Mouse (Mus musculus) sigmoid colon, adult 10 weeks (tissue): ENCODE measurements around the gene Lbx2. TPM values are rescaled to one million over a fixed set of nuclear protein-coding genes. Genes with fewer than 3 reads are reported as not detected.

Experiments used
- polyA plus RNA-seq: library from polyadenylated mRNA; stranded (reverse); fragments of 350-450 nt; fragmentation: Illumina TruSeq; extraction: RNeasy Lipid Tissue Mini Kit (QIAGEN cat#74804); gene quantifications from one replicate; pipeline ENCODE4 v1.2.3, GENCODE M21; 2014; ENCODE audit warnings: low read depth, low replicate concordance

The Lbx2 gene
- polyA plus RNA-seq: not detected

DNA sequence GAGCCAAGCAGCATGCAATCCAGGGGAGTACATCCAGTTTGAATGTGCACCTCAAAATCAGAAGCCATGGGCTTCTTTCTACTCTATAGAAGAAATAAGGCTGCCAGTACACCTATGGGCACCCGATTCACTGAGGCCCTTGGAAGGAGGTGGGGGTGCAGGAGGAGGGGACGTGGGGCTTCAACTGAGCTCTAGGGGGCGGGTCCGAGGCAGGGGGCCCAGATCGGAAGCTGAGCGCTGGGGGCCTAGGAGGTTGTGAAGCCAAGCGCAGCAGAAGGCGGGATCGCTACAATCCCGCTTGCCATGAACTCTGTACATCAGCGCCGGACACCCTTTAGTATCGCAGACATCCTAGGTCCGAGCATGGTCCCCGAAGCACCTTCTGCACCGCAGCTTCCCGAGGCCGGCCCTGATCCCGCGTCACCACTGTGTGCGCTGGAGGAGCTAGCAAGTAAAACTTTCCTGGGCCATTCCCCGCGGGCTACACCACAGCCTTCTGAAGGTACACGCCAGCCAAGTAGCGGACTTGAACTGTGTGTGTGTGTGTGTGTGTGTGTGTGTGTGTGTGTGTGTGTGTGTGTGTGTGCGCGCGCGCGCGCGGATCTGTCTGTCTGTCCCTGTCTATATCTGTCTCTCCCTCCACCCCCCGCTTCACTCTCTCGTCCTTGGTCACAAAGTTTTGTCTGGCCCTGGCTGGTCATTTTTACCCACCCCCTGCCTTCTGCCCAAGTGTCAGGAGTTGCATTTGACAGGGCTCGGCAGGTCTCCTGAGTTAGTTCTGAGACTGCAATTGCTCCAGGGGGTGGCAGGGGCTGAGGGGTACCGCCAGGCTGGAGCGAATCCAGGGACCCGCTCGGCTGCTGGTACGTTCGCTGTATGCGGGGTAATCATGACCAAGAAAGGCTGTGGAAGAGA, at the start of gene Lbx2:
Gene Lbx2 (plus strand): TSS at position 247 of the 915 bp plus-strand sequence.

DNA sequence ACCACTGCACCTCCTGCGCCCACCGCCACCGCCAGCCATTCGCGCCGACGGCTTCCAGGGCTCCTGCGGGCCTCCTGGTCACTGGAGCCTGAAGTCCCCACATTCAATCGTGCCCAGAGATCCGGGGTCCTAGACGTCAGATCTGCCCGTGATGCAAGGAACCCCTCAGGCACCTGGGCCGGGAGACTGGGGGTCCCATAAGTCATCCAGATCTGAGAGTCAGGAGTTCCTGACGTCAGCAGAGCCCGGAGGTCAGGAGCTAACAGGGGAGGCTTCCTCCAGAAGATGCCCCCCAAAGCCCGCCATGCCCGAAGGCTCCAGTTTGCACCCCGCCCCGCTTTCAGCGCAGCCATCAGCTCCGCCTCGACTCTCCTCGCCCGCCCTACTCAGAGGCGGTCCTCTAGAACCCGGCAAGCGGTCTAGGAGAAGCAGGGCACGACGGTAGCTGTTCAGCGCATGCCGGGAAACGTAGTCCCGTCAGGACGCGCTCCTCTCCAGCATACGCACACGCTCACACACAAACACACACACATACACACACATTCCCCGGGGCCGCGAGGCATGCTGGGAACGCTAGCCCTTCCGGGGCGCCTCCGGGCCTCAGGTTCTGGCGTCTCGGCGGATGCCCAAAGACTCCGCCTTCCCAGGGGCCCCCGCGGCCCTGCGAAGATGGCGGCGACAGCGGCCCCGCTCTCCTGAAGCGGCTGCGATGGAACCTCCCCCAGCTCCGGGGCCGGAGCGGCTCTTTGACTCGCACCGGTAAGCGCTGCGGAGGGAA, 31.9 kb upstream of the Lbx2 start, which contains the start of gene Aup1:
Gene Aup1 (plus strand): TSS at position 448 of the 778 bp plus-strand sequence.

DNA sequence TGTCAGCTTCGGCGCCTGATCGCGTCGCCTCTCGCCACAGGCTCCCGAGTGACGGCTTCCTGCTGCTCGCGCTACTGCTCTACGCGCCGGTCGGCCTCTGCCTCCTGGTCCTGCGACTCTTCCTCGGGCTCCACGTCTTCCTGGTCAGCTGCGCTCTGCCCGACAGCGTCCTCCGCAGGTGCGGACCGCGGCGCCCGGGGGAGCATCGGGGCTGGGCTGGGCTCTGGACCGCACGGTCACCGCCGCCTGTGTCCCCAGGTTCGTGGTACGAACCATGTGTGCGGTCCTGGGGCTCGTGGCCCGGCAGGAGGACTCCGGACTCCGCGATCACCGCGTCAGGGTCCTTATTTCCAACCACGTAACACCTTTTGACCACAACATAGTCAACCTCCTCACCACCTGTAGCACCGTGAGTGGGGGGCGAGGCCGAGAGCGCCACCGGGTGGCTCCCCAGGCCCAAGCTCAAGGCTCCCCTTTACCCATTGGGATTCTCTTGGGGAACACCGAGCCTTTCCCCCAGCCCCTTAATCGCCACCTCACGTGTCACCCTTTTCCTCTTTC, 31.2 kb upstream of the Lbx2 start, which contains the start of gene Htra2:
Gene Htra2 (minus strand): TSS at position 403 of the 561 bp plus-strand sequence.

DNA sequence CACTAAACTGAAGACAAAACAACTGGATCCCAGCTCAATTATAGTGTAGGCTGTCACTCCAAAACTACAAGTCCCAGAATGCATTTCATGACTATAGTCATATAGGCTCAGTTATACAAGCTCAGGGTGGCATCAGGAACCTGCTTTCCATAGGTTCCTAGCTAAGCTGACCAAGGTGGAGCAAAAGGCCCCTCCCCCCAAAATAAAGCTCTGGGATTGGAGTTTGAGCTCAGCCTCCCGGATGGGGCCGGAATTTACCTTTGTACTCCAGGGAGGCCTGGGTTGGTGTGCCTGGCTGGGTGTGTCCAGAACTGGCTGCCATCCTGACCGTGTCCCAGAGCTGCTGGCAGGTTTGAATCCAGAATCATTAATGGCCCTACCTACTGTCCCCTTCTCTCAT, 28.4 kb upstream of the Lbx2 start, which contains the start of gene Dqx1:
Gene Dqx1 (plus strand): TSS at position 55 of the 400 bp plus-strand sequence.

DNA sequence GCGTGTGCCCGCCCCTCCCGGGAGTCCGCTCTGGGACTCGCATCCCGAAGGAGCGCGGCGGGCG, 16.1 kb upstream of the Lbx2 start, which contains the start of gene Tlx2:
Gene Tlx2 (minus strand): TSS at position 47 of the 64 bp plus-strand sequence.

DNA sequence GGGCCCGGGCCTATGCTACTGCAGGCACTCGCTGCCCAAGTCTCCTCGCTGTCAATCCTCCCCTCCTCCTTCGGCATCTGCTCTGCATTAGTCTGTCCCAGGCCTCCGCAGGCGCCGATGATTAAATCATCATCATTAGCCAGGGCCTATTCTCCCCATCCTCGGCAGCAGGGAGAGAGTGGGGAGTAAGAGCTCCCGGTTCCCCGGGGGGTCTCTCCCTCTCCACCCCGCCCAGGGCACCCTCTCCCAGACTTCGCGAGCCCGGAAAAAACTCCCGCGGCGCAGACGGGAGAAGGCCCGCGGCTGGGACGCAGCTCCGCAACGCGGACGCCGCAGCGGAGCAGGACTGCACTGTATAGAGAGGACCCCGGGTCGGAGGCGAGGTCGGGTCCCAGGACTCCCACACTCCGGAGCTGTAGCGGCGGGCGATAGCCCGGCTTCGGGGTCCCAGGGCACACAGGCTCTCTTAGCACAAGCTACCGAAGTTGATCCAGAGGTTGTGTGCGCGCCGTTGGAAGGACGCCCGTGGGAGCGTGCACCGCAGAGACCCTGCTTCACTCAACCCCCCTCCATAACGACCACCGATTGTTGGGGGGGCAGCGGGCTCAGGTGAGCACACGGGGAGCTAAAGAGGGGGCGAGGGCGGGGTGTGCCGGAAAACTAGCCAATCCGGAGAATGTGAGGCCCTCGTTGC, 8.4 kb upstream of the Lbx2 start, which contains the start of gene Pcgf1:
Gene Pcgf1 (plus strand): TSS at position 240 of the 694 bp plus-strand sequence.

DNA sequence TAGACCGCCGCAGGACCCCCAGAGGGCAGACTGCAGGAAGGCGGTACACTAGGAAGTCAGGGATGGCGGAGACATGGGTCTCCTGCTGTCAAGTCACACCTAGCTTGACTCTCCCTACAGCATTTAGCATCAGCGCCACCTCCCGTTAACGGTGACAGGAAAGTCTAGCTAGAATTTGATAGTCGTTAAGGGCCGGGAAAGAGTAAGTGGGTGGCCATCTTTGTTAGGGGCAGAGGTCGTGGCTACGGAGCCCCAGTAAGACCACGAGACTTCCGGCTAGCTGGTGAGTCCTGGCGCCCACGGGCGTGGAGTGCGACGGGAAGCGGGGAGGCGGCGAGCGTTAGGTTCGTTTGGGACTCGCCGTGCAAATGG, 15.1 kb downstream of the Lbx2 start, which contains the start of the genes Ccdc142 and Gm42688:
Gene Ccdc142 (plus strand): TSS at position 286 of the 372 bp plus-strand sequence.
Gene Gm42688 (plus strand): TSS at position 302 of the 372 bp plus-strand sequence.

DNA sequence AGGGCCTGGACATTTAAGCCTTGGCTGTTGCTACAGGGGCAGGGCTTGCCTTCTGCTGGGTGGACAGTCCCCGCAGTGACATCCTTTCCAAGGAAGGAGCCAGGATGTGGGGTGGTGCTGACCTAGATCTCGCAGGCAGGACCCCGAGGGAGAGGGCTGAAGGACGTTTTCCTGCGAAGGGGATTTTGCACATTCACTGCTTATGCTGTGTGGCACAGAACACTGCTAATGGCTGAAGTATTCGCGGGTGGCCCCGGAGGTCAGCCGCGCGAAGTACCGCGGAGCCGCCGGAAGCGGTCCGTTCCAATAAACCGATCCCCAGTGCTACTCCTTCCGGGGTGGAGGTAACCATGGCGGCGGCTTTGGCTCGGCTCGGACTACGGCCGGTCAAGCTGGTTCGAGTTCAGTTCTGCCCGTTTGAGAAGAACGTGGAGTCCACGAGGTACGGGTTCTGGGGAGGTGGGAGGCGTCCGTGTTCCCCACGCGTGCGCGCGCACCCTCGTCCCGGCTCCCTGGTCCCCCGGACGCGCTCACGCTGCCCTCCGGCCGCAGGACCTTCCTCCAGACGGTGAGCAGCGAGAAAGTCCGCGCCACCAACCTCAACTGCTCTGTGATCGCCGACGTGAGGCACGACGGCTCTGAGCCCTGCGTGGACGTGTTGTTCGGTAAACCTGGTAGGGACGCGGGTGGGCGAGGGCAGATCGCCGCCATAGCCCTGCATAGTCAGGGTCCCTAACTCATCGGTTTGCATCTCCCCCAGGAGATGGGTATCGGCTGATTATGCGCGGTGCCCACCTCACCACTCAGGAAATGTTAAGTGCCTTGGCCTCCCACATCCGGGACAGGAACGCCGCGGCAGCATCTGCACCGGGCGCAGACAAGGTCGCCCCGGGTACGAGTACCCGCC, 22.8 kb downstream of the Lbx2 start, which contains the start of gene Mrpl53:
Gene Mrpl53 (plus strand): TSS at position 279 of the 907 bp plus-strand sequence.

DNA sequence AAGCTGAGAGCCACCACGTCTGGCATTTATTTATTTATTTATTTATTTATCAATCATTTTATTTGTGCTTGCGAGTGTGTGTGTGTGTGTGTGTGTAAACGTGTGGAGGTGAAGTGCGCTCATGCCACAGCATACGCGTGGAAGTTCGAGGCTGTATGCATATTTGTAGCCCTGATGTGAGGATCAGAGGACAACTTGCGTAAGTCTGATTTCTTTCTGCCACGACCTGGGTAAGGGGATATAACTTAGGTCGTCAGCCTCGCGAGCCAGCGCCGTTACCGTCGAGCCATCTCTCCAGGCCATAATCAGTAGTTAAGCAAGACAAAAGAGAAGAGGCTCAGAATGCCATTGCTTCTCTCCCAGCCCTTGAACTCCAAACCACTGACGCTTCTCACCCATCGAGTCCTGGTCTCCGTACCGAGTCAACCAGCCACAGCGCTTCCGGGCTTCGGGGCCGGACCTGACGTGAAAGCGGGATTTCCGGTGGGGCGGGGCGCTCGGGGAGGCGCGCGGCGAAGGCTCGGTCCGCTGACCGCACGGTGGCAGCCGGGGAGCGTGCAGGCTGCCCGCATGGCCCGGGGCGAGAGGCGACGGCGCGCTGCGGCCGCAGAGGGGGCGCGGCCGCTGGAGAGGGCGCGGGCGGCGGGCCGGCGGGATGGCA, 29.0 kb downstream of the Lbx2 start, which contains the start of gene Mogs:
Gene Mogs (plus strand): TSS at position 486 of the 661 bp plus-strand sequence.

DNA sequence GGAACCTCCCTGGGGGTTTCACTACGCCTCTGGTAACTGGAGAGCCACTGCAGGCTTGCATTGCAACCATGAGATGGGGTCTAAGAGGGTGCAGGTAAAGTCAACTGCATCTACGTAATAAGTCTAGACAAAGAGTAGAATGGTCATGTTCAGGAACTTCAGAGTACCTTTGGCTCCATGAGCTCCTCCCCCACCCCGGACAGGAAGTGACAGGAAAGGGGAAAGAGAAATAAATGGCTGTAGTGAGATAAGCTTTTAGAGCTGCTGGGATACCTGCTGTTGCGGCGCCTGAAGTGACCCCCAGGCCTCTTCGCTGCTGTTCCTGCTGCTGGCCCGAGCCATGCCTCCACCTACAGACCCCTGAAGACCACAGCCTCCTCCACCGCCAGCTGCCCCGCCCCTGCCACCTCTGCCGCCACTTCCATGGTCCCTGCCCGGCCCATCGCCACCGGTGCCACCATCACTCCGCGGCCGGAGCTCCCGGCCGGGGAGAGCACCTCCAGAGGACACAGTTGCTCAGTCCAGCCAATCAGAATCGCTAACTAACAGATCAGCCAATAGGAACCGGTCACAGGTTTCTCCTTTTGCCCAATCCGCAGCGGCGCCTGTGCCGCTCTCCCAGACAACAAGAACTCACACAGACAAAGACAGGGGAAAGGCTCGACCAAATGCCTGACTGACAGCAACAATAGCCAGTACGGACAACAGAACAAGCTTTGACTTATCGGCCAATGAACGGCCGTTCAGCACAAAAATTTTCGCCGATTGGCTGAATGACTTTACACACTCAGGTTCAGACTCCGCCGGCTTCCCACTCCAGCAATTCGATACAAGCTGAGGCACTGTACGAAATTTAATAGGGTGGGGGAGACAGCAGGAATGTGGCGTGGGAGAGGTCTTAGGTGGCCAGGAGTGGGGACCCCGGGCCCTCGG, 35.0 kb downstream of the Lbx2 start, which contains the start of gene Wbp1:
Gene Wbp1 (minus strand): TSS at position 630 of the 933 bp plus-strand sequence.

DNA sequence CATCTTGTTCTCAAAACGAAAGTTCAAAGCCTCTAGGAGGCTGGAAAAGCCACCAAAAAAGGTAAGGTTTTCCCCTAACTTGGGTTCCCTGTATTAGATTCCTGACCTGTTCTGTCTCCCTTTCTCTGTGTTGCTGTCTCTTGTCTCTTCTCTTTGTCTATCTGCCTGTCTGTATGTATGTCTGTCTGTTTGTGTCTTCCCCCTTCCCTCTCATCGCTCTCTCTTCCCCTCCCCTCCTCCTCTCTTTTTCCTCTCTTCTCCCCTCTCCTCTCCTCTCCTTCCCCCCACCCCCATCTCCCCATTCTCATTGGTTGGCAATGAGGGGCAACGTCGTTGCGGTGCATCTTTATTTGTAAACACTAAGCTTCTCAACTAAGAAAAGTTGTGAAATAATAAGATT, 39.2 kb downstream of the Lbx2 start, which contains the start of gene Ino80b:
Gene Ino80b (minus strand): TSS at position 101 of the 400 bp plus-strand sequence.

DNA sequence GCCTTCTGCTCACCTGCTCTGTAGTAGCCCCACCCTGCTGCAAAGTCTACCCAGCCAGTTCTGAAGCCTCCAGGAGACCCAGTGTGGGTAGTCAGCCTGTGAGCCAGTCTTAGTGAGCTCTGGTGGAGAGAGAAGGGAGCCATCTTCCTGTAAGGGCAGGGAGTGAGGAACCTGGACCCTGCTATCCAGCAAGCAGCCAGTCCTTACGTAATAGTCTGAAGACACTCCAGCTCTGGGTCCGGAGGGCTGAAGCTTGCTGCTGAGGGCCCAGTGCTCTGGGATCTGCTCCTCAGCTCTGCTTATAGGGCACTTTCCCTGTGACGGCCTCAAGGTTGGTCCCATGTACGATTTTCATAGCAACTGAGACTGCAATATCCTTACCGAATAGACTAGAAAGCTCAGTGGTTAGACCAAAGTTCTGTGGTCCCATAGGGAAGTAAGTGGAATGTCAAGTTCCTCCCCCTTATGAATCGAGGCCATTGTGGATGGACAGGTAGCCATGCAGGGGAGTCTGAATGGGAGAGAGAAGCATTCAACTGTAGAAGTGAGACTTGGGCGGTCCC, 48.9 kb downstream of the Lbx2 start, which contains the start of gene Rtkn:
Gene Rtkn (plus strand): TSS at position 513 of the 563 bp plus-strand sequence.

Other genes with a start within 250 kb of the Lbx2 start
- gene Sema4f, start 146.6 kb upstream of the Lbx2 start, polyA plus RNA-seq: not detected
- gene M1ap, start 139.5 kb upstream of the Lbx2 start, polyA plus RNA-seq: 0.22 TPM
- 0.41 TPM for gene Dok1, start 52.9 kb upstream of the Lbx2 start, polyA plus RNA-seq
- gene Loxl3, start 52.2 kb upstream of the Lbx2 start, polyA plus RNA-seq: 1.3 TPM
- gene Aup1, start 31.8 kb upstream of the Lbx2 start, polyA plus RNA-seq: 19.9 TPM
- gene Htra2, start 31.1 kb upstream of the Lbx2 start, polyA plus RNA-seq: 3.1 TPM
- 3.0 TPM for gene Dqx1, start 28.5 kb upstream of the Lbx2 start, polyA plus RNA-seq
- not detected for gene Tlx2, start 16.1 kb upstream of the Lbx2 start, polyA plus RNA-seq
- 5.8 TPM for gene Pcgf1, start 8.5 kb upstream of the Lbx2 start, polyA plus RNA-seq
- gene Ccdc142, start 15.2 kb downstream of the Lbx2 start, polyA plus RNA-seq: not detected
- gene Gm42688, start 15.2 kb downstream of the Lbx2 start, polyA plus RNA-seq: 1.2 TPM
- gene Mrpl53, start 22.7 kb downstream of the Lbx2 start, polyA plus RNA-seq: 22.0 TPM
- gene Mogs, start 29.1 kb downstream of the Lbx2 start, polyA plus RNA-seq: 2.2 TPM
- gene Wbp1, start 35.2 kb downstream of the Lbx2 start, polyA plus RNA-seq: 11.9 TPM
- gene Ino80b, start 39.1 kb downstream of the Lbx2 start, polyA plus RNA-seq: not detected
- gene Rtkn, start 49.1 kb downstream of the Lbx2 start, polyA plus RNA-seq: 0.28 TPM
- 0.35 TPM for gene Wdr54, start 70.0 kb downstream of the Lbx2 start, polyA plus RNA-seq
- gene 1700003E16Rik, start 70.0 kb downstream of the Lbx2 start, polyA plus RNA-seq: not detected
- gene Dctn1, start 79.6 kb downstream of the Lbx2 start, polyA plus RNA-seq: 19.5 TPM
- gene Slc4a5, start 133.5 kb downstream of the Lbx2 start, polyA plus RNA-seq: not detected
- gene Mthfd2, start 239.5 kb downstream of the Lbx2 start, polyA plus RNA-seq: 3.6 TPM
- gene Mob1a, start 239.6 kb downstream of the Lbx2 start, polyA plus RNA-seq: 217 TPM